Mouse (Mus musculus) heart, embryonic 14.5 days (tissue): Measurements from ENCODE around the gene Olfr1509. TPM values are rescaled to one million over a fixed set of nuclear protein-coding genes. Genes with fewer than 3 reads are reported as not detected.
"Not testable (repeated sequence)": the region's sequence is repeated elsewhere in the genome, so short reads cannot be mapped to it uniquely, and the experiment has no call there.

Source experiments
- ATAC-seq: fragments of 200-750 bp; cut with Nextera tagmentation; 2 replicates; pipeline ENCODE4 v1.8.0; 2017; ENCODE audit warnings: low read depth, moderate TSS enrichment; ENCODE audit not compliant: insufficient number of reproducible peaks, insufficient read depth, low FRiP score
- H3K27ac ChIP-seq, 2 experiments: fragments of 200-500 bp in 1 of 2; fragments of 300-500 bp in 1 of 2; sonication (generic) in 1 of 2; replicated peaks in 1 of 2; 2 replicates each; pipeline ENCODE4 v1.5.1; 2012 to 2014; ENCODE audit warnings: low read depth in 2 of 2, low read length in 2 of 2, control low read depth in 1 of 2, mild to moderate bottlenecking in 1 of 2, mixed read lengths in 1 of 2; ENCODE audit not compliant: control insufficient read depth in 1 of 2, insufficient read depth in 1 of 2
- H3K27me3 ChIP-seq: fragments of 300-500 bp; sonication (generic); 2 replicates; pipeline ENCODE4 v1.6.1; 2014; ENCODE audit warnings: mild to moderate bottlenecking, low read length, control low read depth; ENCODE audit not compliant: control insufficient read depth, insufficient read depth
- H3K36me3 ChIP-seq: fragments of 300-500 bp; sonication (generic); 2 replicates; pipeline ENCODE4 v1.6.1; 2014; ENCODE audit warnings: mild to moderate bottlenecking, control low read depth, low read length, mixed read lengths; ENCODE audit not compliant: control insufficient read depth, insufficient read depth
- H3K4me1 ChIP-seq, 2 experiments: fragments of 200-500 bp in 1 of 2; fragments of 300-500 bp in 1 of 2; sonication (generic) in 1 of 2; 2 replicates each; pipeline ENCODE4 v1.6.1; 2012 to 2014; ENCODE audit warnings: low read length in 2 of 2, control low read depth in 1 of 2, mixed read lengths in 1 of 2; ENCODE audit not compliant: control insufficient read depth in 2 of 2, insufficient read depth in 2 of 2
- H3K4me2 ChIP-seq: fragments of 300-500 bp; sonication (generic); 2 replicates; pipeline ENCODE4 v1.6.1; 2014; ENCODE audit warnings: mild to moderate bottlenecking, low read length
- H3K4me3 ChIP-seq, 2 experiments: fragments of 200-500 bp in 1 of 2; fragments of 300-500 bp in 1 of 2; sonication (generic) in 1 of 2; 2 replicates each; pipeline ENCODE4 v1.5.1; 2012 to 2014; ENCODE audit warnings: low read length in 2 of 2, mild to moderate bottlenecking in 2 of 2, control low read depth in 1 of 2, low read depth in 1 of 2, moderate library complexity in 1 of 2; ENCODE audit not compliant: control insufficient read depth in 1 of 2, insufficient read depth in 1 of 2
- H3K9ac ChIP-seq: fragments of 300-500 bp; sonication (generic); 2 replicates; pipeline ENCODE4 v1.6.1; 2014; ENCODE audit warnings: mild to moderate bottlenecking, low read length
- H3K9me3 ChIP-seq: fragments of 300-500 bp; sonication (generic); 2 replicates; pipeline ENCODE4 v1.6.1; 2016; ENCODE audit warnings: low read length, control low read depth; ENCODE audit not compliant: control insufficient read depth
- WGBS: fragments of 180-500 bp; shearing (Covaris S2); extraction: QIAGEN DNeasy Blood & Tissue Kit; methylation state at CpG from one replicate; pipeline ENCODE4 v1.1.7; 2014; 5-methylcytosine and 5-hydroxymethylcytosine counted together
- polyA plus RNA-seq: library from polyadenylated mRNA; unstranded; fragments of >200 nt; fragmentation: Nextera tagmentation; extraction: Ambion mirVana; gene quantifications from 2 replicates; pipeline ENCODE4 v1.2.1, GENCODE M21; 2014

Olfr1509 gene
- polyA plus RNA-seq = not detected in 2 replicates

DNA sequence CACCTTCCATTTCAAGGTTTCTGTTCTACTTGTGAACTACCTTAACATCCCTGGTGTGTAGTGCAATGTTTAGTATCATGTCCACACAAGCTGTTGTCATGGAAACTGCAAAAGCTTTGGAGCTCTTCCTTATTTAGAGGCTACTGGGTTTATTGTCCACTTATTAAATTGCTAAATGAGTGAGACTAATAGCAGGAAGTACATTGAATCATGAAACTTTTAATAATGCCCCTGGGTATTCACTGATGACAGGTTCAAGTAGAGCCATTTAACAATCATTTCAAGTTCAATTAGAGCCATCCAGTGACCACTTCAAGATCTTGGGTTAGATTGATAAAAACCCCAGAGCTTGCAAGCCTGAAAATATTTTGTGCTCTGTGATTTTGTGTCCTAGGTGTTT, at the start of gene Olfr1509:
Gene Olfr1509 (plus strand): TSS at position 301 of the 400 bp plus-strand sequence.
- no peaks in the 10 kb centered on the region for H3K4me1 ChIP-seq
- H3K4me3 ChIP-seq = no peak within 1 kb of the TSS
- no peak within 1 kb of the TSS for H3K27ac ChIP-seq
- H3K27me3 ChIP-seq = no peaks in the 10 kb centered on the region
- H3K4me2 ChIP-seq = no peak within 1 kb of the TSS
- ATAC-seq = no peak
- H3K36me3 ChIP-seq = no peaks in the 10 kb centered on the region
- H3K9ac ChIP-seq = no peak within 1 kb of the TSS
- H3K9me3 ChIP-seq = no peaks in the 10 kb centered on the region

DNA sequence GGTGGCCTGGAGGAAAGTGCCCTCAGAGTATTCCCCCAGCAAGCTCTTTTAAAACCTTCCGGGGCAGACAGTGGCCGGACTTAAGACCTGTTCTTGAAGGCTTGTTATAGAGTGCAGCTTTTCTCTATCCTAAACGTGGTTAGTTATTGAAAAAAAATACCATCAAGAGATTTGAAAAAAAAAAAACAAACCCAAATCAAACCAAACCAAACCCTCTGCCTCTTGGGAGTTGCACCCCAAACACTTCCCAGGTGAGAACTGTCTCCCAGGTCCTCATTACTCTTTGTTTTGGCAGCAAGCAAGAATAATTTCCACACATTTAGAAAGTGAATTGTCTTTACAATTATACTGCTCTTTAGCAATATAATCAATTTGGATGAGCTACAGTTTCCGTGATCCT, 45.5 kb upstream of the Olfr1509 start, which contains the start of gene Olfr1511:
Gene Olfr1511 (minus strand): TSS at position 101 of the 400 bp plus-strand sequence.
- Histone ChIP-seq H3K4me1 (no peaks in the 10 kb centered on the region), H3K36me3 (no peaks in the 10 kb centered on the region), H3K4me3 (no peak within 1 kb of the TSS), H3K9ac (no peak within 1 kb of the TSS), H3K4me2 (no peak within 1 kb of the TSS), H3K27me3 (no peaks in the 10 kb centered on the region), H3K9me3 (no peaks in the 10 kb centered on the region), H3K27ac (no peak within 1 kb of the TSS)
- ATAC-seq = no peak
- WGBS = 72% methylated on average over 4 of the region's 4 CpGs

GRCm38 (mm10) chr14:52410142-52410919, 32.5 kb upstream of the Olfr1509 start:
- H3K9ac ChIP-seq, H3K4me3 ChIP-seq, H3K36me3 ChIP-seq, H3K4me1 ChIP-seq, H3K9me3 ChIP-seq, H3K27me3 ChIP-seq, H3K27ac ChIP-seq, H3K4me2 ChIP-seq: not testable (repeated sequence)
- 0 out of 2 replicates have a peak, but pooled peaks have one; percentile 26 for ATAC-seq
- WGBS = 50% methylated on average over 7 of the region's 10 CpGs

DNA sequence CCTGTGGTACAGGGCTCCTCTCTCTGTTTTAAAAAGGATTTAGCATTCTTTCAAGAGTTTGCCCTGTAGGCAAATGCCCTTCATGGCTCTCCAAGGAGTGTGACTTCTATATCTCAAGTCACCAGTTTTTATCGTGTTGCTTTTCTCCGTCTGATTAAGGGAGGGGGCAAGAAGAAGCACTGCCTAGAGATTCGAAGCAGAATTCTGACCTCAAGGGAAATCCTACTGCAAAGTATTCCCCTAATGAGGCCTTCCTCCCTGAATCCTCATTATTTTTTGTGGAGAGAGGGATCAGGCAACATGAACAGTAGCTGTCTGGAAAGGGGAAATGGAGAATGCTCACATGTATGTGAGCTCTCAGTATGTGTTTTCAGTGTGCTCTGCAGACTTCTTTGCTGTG, 28.5 kb upstream of the Olfr1509 start, which contains the start of gene Olfr1510:
Gene Olfr1510 (minus strand): TSS at position 101 of the 400 bp plus-strand sequence.
- Histone ChIP-seq H3K27ac (no peak within 1 kb of the TSS), H3K9ac (no peak within 1 kb of the TSS), H3K4me2 (no peak within 1 kb of the TSS), H3K9me3 (no peaks in the 10 kb centered on the region), H3K27me3 (no peaks in the 10 kb centered on the region), H3K36me3 (no peaks in the 10 kb centered on the region), H3K4me1 (no peaks in the 10 kb centered on the region), H3K4me3 (no peak within 1 kb of the TSS)
- ATAC-seq = no peak
- WGBS = 88% methylated on average over 3 of the region's 3 CpGs

DNA sequence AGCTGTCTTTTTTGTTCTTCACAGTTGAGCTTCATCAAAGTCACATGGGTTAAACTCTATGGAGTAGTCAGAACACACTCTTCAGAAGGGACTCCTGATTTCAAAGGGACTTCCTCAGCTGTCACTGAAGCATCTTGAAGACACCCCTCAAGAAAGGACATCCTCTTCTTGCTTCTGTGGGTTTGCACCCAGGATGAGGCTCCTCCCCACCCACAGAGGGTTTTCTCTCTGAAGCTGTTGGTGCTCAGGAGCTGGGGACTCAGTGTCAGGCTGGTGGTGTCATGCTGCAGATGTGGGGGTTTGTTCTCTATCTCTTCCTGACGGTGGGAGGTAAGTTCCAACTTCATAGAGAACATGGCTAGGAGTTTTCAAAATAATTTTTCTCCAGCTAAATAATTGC, 15.1 kb upstream of the Olfr1509 start:
- Histone ChIP-seq H3K27me3 (no peaks in the 10 kb centered on the region), H3K4me1 (no peaks in the 10 kb centered on the region), H3K4me3 (no peak overlapping the region), H3K4me2 (no peak overlapping the region), H3K36me3 (no peaks in the 10 kb centered on the region), H3K27ac (no peak overlapping the region), H3K9ac (no peak overlapping the region), H3K9me3 (no peaks in the 10 kb centered on the region)
- WGBS = 83% methylated on average over 1 of the region's 1 CpGs
- no peak for ATAC-seq

- H3K27ac ChIP-seq = no peak overlapping the region
- no peaks in the 10 kb centered on the region for H3K27me3 ChIP-seq
- no peaks in the 10 kb centered on the region for H3K36me3 ChIP-seq
- ATAC-seq = no peak
- H3K9me3 ChIP-seq = no peaks in the 10 kb centered on the region
- WGBS = 83% methylated on average over 8 of the region's 8 CpGs
- no peak overlapping the region for H3K4me3 ChIP-seq
- no peak overlapping the region for H3K9ac ChIP-seq
- no peaks in the 10 kb centered on the region for H3K4me1 ChIP-seq
- no peak overlapping the region for H3K4me2 ChIP-seq
Observed at GRCm38 (mm10) chr14:52451138-52451537, 8.3 kb downstream of the Olfr1509 start.

DNA sequence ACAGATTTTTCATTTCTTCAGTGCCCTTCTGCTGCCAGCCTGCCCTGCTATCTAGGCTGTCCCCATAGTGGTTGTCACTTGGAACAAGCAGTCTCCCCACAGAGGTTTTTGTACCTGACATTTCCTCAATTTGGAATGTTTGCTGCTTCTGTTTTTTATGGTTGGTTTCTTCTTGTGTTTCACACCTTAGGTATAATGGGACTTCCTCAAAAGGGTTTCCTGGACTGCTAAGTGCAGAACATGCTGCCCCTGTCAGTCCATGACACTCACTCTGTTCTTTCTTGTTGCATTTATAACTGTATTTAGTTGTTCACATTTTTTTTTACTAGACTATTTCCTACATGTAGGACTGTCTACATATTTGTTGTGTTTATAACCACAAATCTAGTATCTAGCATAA, 19.1 kb downstream of the Olfr1509 start:
- Histone ChIP-seq H3K9ac (no peak overlapping the region), H3K4me3 (no peak overlapping the region), H3K4me2 (no peak overlapping the region), H3K9me3 (peaks cover 3% of the 10 kb centered on the region; the same call in 1 of the 2 replicates), H3K27ac (no peak overlapping the region), H3K36me3 (no peaks in the 10 kb centered on the region), H3K27me3 (no peaks in the 10 kb centered on the region), H3K4me1 (no peaks in the 10 kb centered on the region)
- ATAC-seq = no peak

DNA sequence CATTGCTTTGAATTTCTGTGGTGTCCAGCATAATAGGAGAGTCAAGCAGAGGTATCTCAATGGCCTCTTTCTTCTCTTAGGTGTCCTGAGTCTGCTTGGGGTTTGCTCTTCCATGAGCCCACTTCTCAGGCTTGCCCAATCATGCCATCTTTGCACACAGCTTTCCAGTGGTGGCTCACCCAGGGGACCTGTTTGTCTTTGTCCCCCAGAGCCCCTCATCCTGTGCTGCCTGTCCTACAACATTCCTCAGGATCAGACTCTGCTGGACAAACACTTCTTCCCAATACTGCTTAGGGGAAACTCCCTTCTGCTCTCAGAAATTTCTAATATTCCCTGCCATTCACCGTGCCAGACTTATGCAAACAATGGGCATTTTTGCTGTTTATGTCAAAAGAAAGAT, 22.9 kb downstream of the Olfr1509 start:
- Histone ChIP-seq H3K4me1 (no peaks in the 10 kb centered on the region), H3K36me3 (no peaks in the 10 kb centered on the region), H3K4me3 (no peak overlapping the region), H3K27ac (no peak overlapping the region), H3K9me3 (no peaks in the 10 kb centered on the region), H3K9ac (no peak overlapping the region), H3K27me3 (no peaks in the 10 kb centered on the region), H3K4me2 (no peak overlapping the region)
- no peak for ATAC-seq
- WGBS = 71% methylated on average over 1 of the region's 1 CpGs
